ENCODE assay signal across 8 mouse cellular contexts in genomic region chrX:49100542-49100941, GRCm38 (mm10).
A peak's percentile ranks its signal among the peaks of the same experiment; 100 is the strongest.
DNase-seq lines count a peak whose midpoint lies in the region; ATAC-seq and TF ChIP-seq lines count a peak whose summit lies in the region.
"Not testable (repeated sequence)": the region's sequence is repeated elsewhere in the genome, so short reads cannot be mapped to it uniquely, and the experiment has no call there.

No protein-coding gene starts in this region.

- not testable (repeated sequence) for H3K4me2 ChIP-seq in hindbrain, postnatal 0 days (ENCODE audit: low read depth, low read length); lung, postnatal 0 days (replicated peaks; ENCODE audit: low read depth, low read length)

- 69% methylated on average over 1 of the region's 1 CpGs for WGBS in hindbrain, postnatal 0 days
- 61% methylated on average over 1 of the region's 1 CpGs for WGBS in lung, postnatal 0 days

- not testable (repeated sequence) for H3K27ac ChIP-seq in hindbrain, postnatal 0 days; lung, postnatal 0 days (ENCODE audit: low read length)

- not testable (repeated sequence) for H3K9ac ChIP-seq in hindbrain, postnatal 0 days (replicated peaks; ENCODE audit: low read length); lung, postnatal 0 days (replicated peaks; ENCODE audit: low read depth)

- intact Hi-C loops in gastrocnemius, postnatal 14 days (cut with DNase I; ENCODE audit: low total_unique reads) = not testable (repeated sequence)

- DNase-seq in 3T3-L1 (ENCODE audit: low read depth, low spot score) (peak; percentile 70), adipocyte (ENCODE audit: low spot score) (peak; percentile 6)
- DNase-seq in adrenal gland, postnatal 36 days = peak; percentile 11 to 26
- peak; percentile 36 for DNase-seq in fibroblast of lung, adult 2 months (ENCODE audit: low read depth)
- DNase-seq in gastrocnemius, postnatal 14 days = peak; percentile 10
- DNase-seq in hindbrain, postnatal 0 days (ENCODE audit: low spot score) = peak; percentile 4
- DNase-seq in lung, postnatal 0 days (ENCODE audit: low spot score) = not testable (repeated sequence)
- peak; percentile 9 for DNase-seq in urinary bladder, postnatal 25 days (ENCODE audit: low spot score)

- not testable (repeated sequence) for H3K4me3 ChIP-seq in hindbrain, postnatal 0 days (ENCODE audit: low read length); lung, postnatal 0 days (ENCODE audit: low read depth, low read length)

- not testable (repeated sequence) for TF ChIP-seq EP300 in lung, postnatal 0 days (IDR thresholded peaks at IDR 0.05)

- not testable (repeated sequence) for ATAC-seq in hindbrain, postnatal 0 days
- 0 out of 2 replicates have a peak, but pooled peaks have one; percentile 48 for ATAC-seq in lung, postnatal 0 days

- TF ChIP-seq CTCF in hindbrain, postnatal 0 days (IDR thresholded peaks at IDR 0.05; ENCODE audit: low read depth); lung, postnatal 0 days (IDR thresholded peaks at IDR 0.05): not testable (repeated sequence)

- H3K27me3 ChIP-seq in hindbrain, postnatal 0 days (ENCODE audit: insufficient read depth, low read length); lung, postnatal 0 days (replicated peaks; ENCODE audit: insufficient read depth, low read length): not testable (repeated sequence)

- H3K36me3 ChIP-seq in hindbrain, postnatal 0 days (ENCODE audit: insufficient read depth, low read length); lung, postnatal 0 days (ENCODE audit: insufficient read depth, low read length): not testable (repeated sequence)

- not testable (repeated sequence) for H3K4me1 ChIP-seq in hindbrain, postnatal 0 days (ENCODE audit: insufficient read depth, low read length); lung, postnatal 0 days (ENCODE audit: insufficient read depth, low read depth, low read length)

- H3K9me3 ChIP-seq in hindbrain, postnatal 0 days (ENCODE audit: low read length); lung, postnatal 0 days (ENCODE audit: low read length): not testable (repeated sequence)
